Mouse (Mus musculus): ENCODE results near the gene Moxd1.

DNA sequence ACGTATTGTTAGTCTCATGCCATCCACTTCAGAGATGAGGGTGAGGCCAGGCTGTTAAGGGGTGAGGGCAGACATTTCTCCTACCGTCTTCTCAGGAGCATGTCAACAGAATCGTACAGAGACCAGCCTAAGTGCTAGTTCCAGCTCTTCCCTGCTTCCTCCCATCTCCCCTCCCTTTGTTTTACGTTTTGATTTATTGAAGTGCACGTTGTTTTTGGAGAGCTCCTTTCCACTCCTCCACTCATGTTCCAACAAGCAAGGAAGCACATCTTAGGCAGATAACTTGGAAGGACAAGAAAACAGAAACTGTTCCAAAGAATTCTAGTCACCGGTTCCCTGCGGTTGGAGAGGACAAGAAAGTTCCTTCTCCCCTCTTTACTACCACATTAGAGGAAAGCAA, 52.9 kb downstream of the Moxd1 start:
- TF ChIP-seq CTCF (IDR thresholded peaks at IDR 0.05; ENCODE audit: extremely low read depth, insufficient read depth, insufficient read length, insufficient replicate concordance) (no peak), POLR2A (IDR thresholded peaks at IDR 0.05; ENCODE audit: low read depth, low read length) (no peak)
